In genomic region chr1:87574353-87574752, GRCm38 (mm10) we compare ENCODE assay signal across 8 mouse cellular contexts. TPM values are rescaled to one million over a fixed set of nuclear protein-coding genes. Genes with fewer than 3 reads are reported as not detected.
DNase-seq lines count a peak whose midpoint lies in the region; ATAC-seq lines count a peak whose summit lies in the region.

No protein-coding gene starts in this region.

- 56% methylated on average over 6 of the region's 6 CpGs for WGBS in liver, embryonic 13.5 days (ENCODE audit: insufficient replicate concordance)
- WGBS in intestine, embryonic 15.5 days = 39% methylated on average over 6 of the region's 6 CpGs
- 78% methylated on average over 6 of the region's 6 CpGs for WGBS in heart, embryonic 10.5 days

- no peaks in the 10 kb centered on the region for H3K9me3 ChIP-seq in liver, embryonic 13.5 days (replicated peaks)
- H3K9me3 ChIP-seq in intestine, embryonic 15.5 days = no peaks in the 10 kb centered on the region
- H3K9me3 ChIP-seq in heart, embryonic 10.5 days = no peaks in the 10 kb centered on the region

- H3K4me1 ChIP-seq in liver, embryonic 13.5 days (replicated peaks) = no peaks in the 10 kb centered on the region
- peaks cover 6% of the 10 kb centered on the region; the same call in 1 of the 2 replicates for H3K4me1 ChIP-seq in intestine, embryonic 15.5 days (replicated peaks)
- H3K4me1 ChIP-seq in heart, embryonic 10.5 days = no peaks in the 10 kb centered on the region

- H3K36me3 ChIP-seq in liver, embryonic 13.5 days = no peaks in the 10 kb centered on the region
- H3K36me3 ChIP-seq in intestine, embryonic 15.5 days = no peaks in the 10 kb centered on the region
- no peaks in the 10 kb centered on the region for H3K36me3 ChIP-seq in heart, embryonic 10.5 days

- peak overlapping the region; percentile 27; the same call in 1 of the 2 replicates for H3K27ac ChIP-seq in liver, embryonic 13.5 days
- peak overlapping the region; percentile 92 for H3K27ac ChIP-seq in intestine, embryonic 15.5 days
- no peak overlapping the region for H3K27ac ChIP-seq in heart, embryonic 10.5 days

- DNase-seq in cerebellum, adult 11-12 months = no peak
- DNase-seq in liver, embryonic 13.5 days = no peak
- DNase-seq in liver = no peak
- DNase-seq in retina, postnatal 1 day = peak; percentile 74
- DNase-seq in heart, embryonic 10.5 days (ENCODE audit: low spot score) = no peak
- no peak for DNase-seq in right cerebral cortex, postnatal 4 days

- ATAC-seq in cerebellum, adult (ENCODE audit: insufficient number of reproducible peaks, low FRiP score, low TSS enrichment) = peak; percentile 56; the same call in 1 of the 2 replicates
- no peak for ATAC-seq in liver, embryonic 13.5 days (ENCODE audit: low read depth)
- ATAC-seq in intestine, embryonic 15.5 days = peak; percentile 48

- peak overlapping the region; percentile 15; the same call in 1 of the 2 replicates for H3K4me2 ChIP-seq in liver, embryonic 13.5 days
- peak overlapping the region; percentile 49 for H3K4me2 ChIP-seq in intestine, embryonic 15.5 days (replicated peaks)

- H3K9ac ChIP-seq in liver, embryonic 13.5 days = no peak overlapping the region
- 0 out of 2 replicates have a peak overlapping the region, but pooled peaks have one; percentile 11 for H3K9ac ChIP-seq in intestine, embryonic 15.5 days

- no peaks in the 10 kb centered on the region for H3K27me3 ChIP-seq in liver, embryonic 13.5 days
- no peaks in the 10 kb centered on the region for H3K27me3 ChIP-seq in intestine, embryonic 15.5 days (replicated peaks)
- no peaks in the 10 kb centered on the region for H3K27me3 ChIP-seq in heart, embryonic 10.5 days (ENCODE audit: insufficient read depth, poor library complexity, severe bottlenecking)

- H3K4me3 ChIP-seq in liver, embryonic 13.5 days (replicated peaks) = no peak overlapping the region
- H3K4me3 ChIP-seq in intestine, embryonic 15.5 days (replicated peaks) = peak overlapping the region; percentile 7; the same call in 1 of the 2 replicates
- H3K4me3 ChIP-seq in heart, embryonic 10.5 days = no peak overlapping the region

RNA-seq across cellular contexts. Expression of gene Ngef, which starts 0.7 kb away (rescaled TPM):
- polyA plus RNA-seq in liver, embryonic 13.5 days (2015; fragmentation: Nextera tagmentation; extraction: Ambion mirVana) = 3.8 and 4.1 TPM in 2 replicates
- polyA plus RNA-seq in intestine, embryonic 15.5 days (2015; fragmentation: Nextera tagmentation; extraction: Ambion mirVana) = 17.9 and 19.6 TPM in 2 replicates
- 0.20 and 0.88 TPM in 2 replicates for polyA plus RNA-seq in heart, embryonic 10.5 days (2016; fragmentation: Nextera tagmentation; extraction: Ambion mirVana)

RNA-seq across cellular contexts. Expression of gene Inpp5d, which starts 45.8 kb away (rescaled TPM):
- 11.0 and 13.9 TPM in 2 replicates for polyA plus RNA-seq in liver, embryonic 13.5 days (2015; fragmentation: Nextera tagmentation; extraction: Ambion mirVana)
- 4.0 and 4.3 TPM in 2 replicates for polyA plus RNA-seq in intestine, embryonic 15.5 days (2015; fragmentation: Nextera tagmentation; extraction: Ambion mirVana)
- 5.1 and 6.0 TPM in 2 replicates for polyA plus RNA-seq in heart, embryonic 10.5 days (2016; fragmentation: Nextera tagmentation; extraction: Ambion mirVana)
